Mouse (Mus musculus): Measurements from ENCODE around the gene Hist1h3e.
"Not testable (repeated sequence)": the region's sequence is repeated elsewhere in the genome, so short reads cannot be mapped to it uniquely, and the experiment has no call there.

Hist1h3e gene

GRCm38 (mm10) chr13:23561883-23562659 is at the start of gene Hist1h3e:
TSS of gene Hist1h3e (minus strand) at chr13:23562369.
- DNase-seq (ENCODE audit: low read depth, low spot score), result peak; percentile 95

DNA sequence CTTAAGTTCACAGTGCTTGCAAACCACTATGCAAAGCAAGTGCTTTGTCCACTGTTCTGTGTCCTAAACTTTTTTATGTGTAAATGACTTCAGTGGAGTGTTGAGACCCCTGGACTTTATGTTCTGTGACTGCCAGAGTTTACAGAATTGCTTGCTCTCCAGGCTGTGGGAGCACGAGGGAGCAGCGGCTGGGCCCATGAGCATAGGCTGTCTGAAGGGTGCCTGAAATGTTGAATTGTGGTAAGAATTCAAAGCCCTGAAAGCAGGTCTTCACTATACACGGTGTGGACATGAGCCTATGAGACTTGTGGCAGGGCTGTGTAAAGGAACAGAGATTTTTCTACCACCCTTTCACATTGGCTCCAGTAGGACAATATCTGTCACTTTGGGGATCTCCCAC is 49.5 kb upstream of the Hist1h3e start:
- DNase-seq (ENCODE audit: low read depth, low spot score), result no peak

GRCm38 (mm10) chr13:23610393-23610792 is 48.2 kb upstream of the Hist1h3e start:
- DNase-seq (ENCODE audit: low read depth, low spot score), result no peak

- no peak for DNase-seq (ENCODE audit: low read depth, low spot score)
Measured at GRCm38 (mm10) chr13:23609844-23610243, 47.7 kb upstream of the Hist1h3e start.

DNA sequence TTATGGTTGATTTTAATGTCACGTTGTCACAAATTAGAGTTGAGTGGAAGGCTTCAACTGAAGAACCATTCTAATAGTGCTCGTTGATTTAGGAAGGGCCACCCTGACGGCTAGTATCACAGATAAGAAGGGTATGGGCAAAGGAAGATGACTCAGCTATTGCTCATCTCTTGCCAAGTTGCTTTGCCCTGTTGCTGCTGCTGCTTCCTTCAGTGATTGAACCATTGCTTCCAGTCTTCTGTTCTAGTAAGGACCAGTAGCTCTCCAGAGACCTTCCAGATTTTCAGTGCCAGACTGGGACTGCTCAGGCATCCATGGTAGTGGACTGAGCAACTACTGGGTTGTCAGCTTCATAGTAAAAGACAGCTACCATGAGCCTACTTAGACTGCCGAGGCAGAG is 47.0 kb upstream of the Hist1h3e start:
- DNase-seq (ENCODE audit: low read depth, low spot score), result no peak

- DNase-seq (ENCODE audit: low read depth, low spot score), result no peak
Measured at GRCm38 (mm10) chr13:23605052-23605451, 42.9 kb upstream of the Hist1h3e start.

DNA sequence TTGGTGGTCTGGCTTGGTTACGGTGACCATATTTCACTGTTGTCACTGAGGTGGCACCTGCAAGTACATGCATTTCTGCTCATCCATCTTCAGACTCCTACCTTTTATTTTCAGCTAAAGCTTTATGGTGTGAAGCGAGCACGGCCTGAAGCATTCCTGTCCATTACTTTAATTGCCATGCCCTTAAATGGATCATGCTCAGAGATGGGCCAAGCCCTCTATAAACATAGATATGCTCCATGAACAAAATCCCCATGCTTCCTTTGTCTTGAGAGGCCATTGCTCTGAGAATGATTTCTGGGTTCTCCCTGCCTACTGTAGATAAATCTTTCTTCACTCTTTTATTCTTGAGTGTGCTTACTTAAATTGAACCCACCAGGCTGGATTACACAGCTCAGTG is 42.3 kb upstream of the Hist1h3e start:
- no peak for DNase-seq (ENCODE audit: low read depth, low spot score)

DNA sequence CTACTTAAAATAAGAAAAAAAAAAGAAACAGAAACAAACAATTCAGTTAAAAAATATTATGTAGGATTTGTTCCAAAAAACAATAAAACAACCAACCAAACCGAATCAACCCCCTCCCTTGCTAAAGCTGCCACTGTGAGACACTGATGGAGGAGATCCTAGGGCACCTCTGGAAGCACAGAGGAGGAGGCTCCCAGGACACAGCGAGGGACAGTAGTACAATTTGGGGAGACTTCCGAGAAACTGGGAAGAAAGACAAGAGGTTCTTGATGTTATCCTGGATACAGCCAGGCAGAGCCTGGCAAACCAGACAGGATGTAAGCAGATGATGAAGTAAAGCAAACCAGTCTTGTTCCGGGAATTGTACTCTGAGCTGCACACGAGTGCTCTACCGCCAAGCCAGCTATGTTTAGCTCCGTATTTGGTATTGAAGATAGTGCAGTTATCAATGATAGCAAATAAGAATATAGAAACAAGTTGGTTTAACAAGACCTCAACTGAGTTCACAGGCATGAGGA is 41.1 kb upstream of the Hist1h3e start:
- no peak for DNase-seq (ENCODE audit: low read depth, low spot score)

DNA sequence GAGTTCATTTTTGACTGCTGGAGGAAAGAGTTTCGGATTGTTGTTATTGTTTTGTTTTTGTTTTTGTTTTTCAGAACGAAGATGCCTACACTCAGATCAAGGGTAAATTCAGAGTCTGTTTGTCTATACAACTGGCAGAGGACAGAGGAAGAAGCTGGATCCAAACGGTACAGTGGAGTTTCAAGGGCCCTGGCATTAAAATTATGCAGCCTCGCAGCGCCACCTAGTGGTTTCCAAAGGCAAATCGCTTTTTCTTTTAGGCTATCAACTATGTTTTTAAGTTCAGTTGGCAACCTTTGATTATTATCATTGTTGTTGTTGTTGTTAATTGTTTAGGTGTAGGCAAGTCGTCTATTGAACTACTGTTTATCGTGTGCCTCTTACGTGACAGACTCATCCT is 35.8 kb upstream of the Hist1h3e start:
- peak; percentile 65 for DNase-seq (ENCODE audit: low read depth, low spot score)

- DNase-seq (ENCODE audit: low read depth, low spot score), result no peak
Measured at GRCm38 (mm10) chr13:23595622-23596372, 33.6 kb upstream of the Hist1h3e start.

DNA sequence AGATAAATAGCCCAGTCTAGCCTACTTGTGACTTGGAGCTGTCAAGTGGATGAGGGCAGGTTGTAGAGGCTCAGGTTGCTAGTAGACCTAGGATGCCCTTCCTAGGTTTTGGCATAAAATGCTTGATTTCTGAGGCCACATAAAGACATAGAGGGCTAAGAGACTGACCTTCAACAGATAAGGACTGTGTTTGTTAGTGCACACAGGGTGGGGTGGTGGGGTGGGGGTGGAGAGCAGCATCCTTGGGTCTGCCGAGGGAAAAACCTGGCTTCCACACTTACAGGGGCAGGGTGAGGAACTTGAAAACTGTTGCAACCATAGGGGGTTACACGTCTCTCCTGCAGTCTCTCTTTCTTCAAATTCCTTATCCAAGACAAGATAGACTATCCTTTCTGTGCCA is 33.0 kb upstream of the Hist1h3e start:
- no peak for DNase-seq (ENCODE audit: low read depth, low spot score)

DNA sequence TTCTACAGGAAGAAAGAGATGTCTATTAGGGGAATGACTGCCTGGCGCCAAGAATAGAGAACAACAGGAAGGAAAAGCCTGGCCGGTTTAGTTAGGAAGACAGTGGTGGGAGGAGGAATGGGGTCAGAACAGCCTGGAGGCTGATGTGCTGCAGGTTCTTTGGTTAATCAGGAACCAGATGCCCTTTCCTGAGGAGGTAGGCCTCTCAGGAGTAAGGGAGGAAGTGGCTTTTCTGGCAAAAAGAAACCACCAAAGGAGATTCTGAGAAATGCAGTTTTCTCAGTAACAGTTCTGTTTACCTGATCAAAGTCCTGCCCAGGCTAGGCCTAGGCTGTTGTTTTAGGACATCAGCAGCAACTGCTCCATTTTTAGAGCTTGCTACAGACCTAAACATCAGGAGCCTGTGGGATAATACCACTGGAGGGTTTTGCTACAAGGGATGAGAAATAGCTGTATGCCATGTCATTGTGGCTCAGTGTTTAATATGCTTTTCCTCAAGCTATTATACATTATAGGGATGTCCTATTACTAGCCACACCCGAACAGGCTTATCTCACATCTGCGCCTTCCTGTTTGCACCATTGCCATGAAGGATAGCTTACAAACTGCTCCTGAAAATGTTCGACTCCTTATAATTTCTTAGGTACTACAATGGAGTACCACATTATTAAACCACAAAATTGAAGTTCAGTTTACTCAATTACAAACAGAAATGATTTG is 31.0 kb upstream of the Hist1h3e start:
- no peak for DNase-seq (ENCODE audit: low read depth, low spot score)

- no peak for DNase-seq (ENCODE audit: low read depth, low spot score)
Measured at GRCm38 (mm10) chr13:23592614-23593013, 30.4 kb upstream of the Hist1h3e start.

GRCm38 (mm10) chr13:23591886-23592285 is 29.7 kb upstream of the Hist1h3e start:
- not testable (repeated sequence) for DNase-seq (ENCODE audit: low read depth, low spot score)

GRCm38 (mm10) chr13:23591206-23591605 is 29.0 kb upstream of the Hist1h3e start:
- DNase-seq (ENCODE audit: low read depth, low spot score), result no peak

- no peak for DNase-seq (ENCODE audit: low read depth, low spot score)
Measured at GRCm38 (mm10) chr13:23586940-23587225, 24.7 kb upstream of the Hist1h3e start.

DNA sequence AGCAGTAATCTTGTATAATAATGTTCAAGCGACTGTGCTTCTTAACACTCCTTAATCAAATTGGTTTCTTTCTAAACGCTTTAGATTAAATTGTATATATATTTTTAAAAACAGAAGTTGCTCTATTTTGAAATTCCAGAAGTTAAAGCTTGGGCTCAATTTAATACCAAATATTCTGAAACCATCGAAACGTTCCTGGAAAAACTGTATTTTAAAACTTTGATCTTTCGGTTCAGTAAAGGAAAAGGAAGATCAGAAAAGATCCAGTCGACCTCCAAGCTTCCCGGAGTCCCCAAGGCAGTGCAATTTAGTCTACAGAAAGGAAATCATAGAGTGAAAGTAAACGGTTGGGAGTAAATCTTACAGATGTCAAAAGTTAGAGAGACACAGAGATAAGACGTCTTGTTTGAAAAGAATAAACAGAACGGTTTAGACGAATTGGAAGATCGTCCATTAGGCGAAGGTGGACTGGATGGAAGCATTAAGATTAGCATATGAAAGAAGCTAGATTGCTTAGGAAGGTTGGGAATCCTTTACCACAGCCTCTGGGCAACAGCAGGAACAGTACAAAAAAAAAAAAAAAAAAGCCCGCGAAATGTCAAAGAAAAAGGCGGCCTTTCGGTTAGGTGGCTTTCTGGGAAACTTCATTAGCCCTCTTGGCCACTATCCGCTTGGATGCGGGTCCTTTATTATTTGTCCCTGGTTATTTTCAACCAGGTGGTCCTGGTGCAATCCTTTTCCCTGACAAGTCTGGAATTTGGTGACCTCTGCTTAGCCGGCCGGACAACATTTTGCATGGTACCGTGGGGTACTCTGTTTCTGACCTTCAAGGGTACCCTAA is 24.1 kb upstream of the Hist1h3e start:
- no peak for DNase-seq (ENCODE audit: low read depth, low spot score)

GRCm38 (mm10) chr13:23585442-23586098 is 23.4 kb upstream of the Hist1h3e start:
- peak; percentile 76 for DNase-seq (ENCODE audit: low read depth, low spot score)

DNA sequence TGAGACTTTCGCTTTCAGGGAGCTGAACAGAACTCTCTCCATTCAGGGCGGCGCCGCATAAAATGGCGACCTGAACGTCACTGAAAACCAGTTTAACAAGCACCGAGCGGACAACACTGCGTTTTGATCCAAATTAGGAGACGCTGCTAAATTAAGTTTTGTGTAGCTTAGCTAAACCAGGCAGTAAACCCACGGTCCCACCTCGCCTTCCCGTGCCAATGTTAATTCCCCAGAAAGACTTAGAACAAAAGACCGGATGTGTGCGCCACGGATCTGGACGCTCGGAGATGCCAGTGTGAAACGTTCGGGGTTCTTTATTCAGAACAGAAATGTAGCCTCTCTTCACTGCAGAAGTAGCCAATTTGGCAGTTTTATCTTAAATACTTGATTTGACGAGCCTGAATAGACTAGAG is 22.9 kb upstream of the Hist1h3e start:
- peak; percentile 36 for DNase-seq (ENCODE audit: low read depth, low spot score)

DNA sequence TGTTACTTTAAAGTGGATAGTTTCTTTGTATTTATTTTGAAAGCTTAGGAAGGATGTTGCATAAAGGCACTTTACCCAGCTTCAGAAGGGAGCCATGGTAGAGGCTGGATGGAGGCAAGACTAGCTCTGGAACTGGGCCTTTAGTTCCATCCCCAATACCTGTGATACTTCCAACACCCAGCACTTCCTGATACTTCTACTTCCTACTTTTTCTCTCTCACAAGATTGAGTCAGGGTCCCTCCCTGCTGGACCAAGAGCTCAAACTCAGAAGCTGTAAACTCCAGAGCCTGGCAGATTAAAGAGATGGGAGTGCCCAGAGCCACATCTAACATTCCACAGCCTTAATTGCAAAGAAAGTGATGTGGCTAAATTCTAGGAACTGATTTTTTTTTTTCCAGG is 22.2 kb upstream of the Hist1h3e start:
- DNase-seq (ENCODE audit: low read depth, low spot score), result no peak
